Comparison of ENCODE assay signal across 19 mouse cellular contexts in genomic region chr19:56958582-56959021, GRCm38 (mm10). TPM values are rescaled to one million over a fixed set of nuclear protein-coding genes. Genes with fewer than 3 reads are reported as not detected.
DNase-seq lines count a peak whose midpoint lies in the region; ATAC-seq lines count a peak whose summit lies in the region.
"Had no signal": no experiment of that assay in that cellular context is flagged by ENCODE, and none has a peak within 500 bp of the region (broad histone marks: within the 10 kb centered on the region; RNA-seq: fewer than 3 reads in every experiment).

No protein-coding gene starts in this region.

- ATAC-seq in neural tube, embryonic 13.5 days (ENCODE audit: low read depth), result no peak
- peak; percentile 75 for ATAC-seq in kidney, embryonic 15.5 days (replicated peaks; ENCODE audit: low FRiP score)
- peak; percentile 71; the same call in 1 of the 2 replicates for ATAC-seq in stomach, embryonic 14.5 days (ENCODE audit: insufficient number of reproducible peaks, insufficient read depth, low FRiP score, low read depth)
- ATAC-seq: activated CD4-positive, CD25-positive, alpha-beta regulatory T cell, adult 4 months; midbrain, embryonic 13.5 days had no signal

- H3K9ac ChIP-seq in neural tube, embryonic 13.5 days, result no peak overlapping the region
- no peak overlapping the region for H3K9ac ChIP-seq in kidney, embryonic 15.5 days
- H3K9ac ChIP-seq in stomach, embryonic 14.5 days (replicated peaks; ENCODE audit: low read depth, low read length), result no peak overlapping the region
- H3K9ac ChIP-seq: embryonic facial prominence, embryonic 13.5 days; hindbrain, embryonic 15.5 days; midbrain, embryonic 13.5 days had no signal

- H3K27ac ChIP-seq in neural tube, embryonic 13.5 days (replicated peaks), result 0 out of 2 replicates have a peak overlapping the region, but pooled peaks have one; percentile 9
- peak overlapping the region; percentile 72 for H3K27ac ChIP-seq in kidney, embryonic 15.5 days
- peak overlapping the region; percentile 69 for H3K27ac ChIP-seq in stomach, embryonic 14.5 days (ENCODE audit: low read length)
- H3K27ac ChIP-seq: embryonic facial prominence, embryonic 13.5 days; forebrain, embryonic 10.5 days; hindbrain, embryonic 15.5 days; limb, embryonic 10.5 days; midbrain, embryonic 13.5 days had no signal

- no peaks in the 10 kb centered on the region for H3K9me3 ChIP-seq in neural tube, embryonic 13.5 days
- H3K9me3 ChIP-seq in kidney, embryonic 15.5 days (replicated peaks), result no peaks in the 10 kb centered on the region
- H3K9me3 ChIP-seq in stomach, embryonic 14.5 days (ENCODE audit: control insufficient read depth, low read depth, low read length), result no peaks in the 10 kb centered on the region
- H3K9me3 ChIP-seq: embryonic facial prominence, embryonic 13.5 days; forebrain, embryonic 10.5 days; hindbrain, embryonic 15.5 days; limb, embryonic 10.5 days; midbrain, embryonic 13.5 days had no signal

- H3K27me3 ChIP-seq in neural tube, embryonic 13.5 days, result no peaks in the 10 kb centered on the region
- H3K27me3 ChIP-seq in kidney, embryonic 15.5 days, result no peaks in the 10 kb centered on the region
- H3K27me3 ChIP-seq in stomach, embryonic 14.5 days (ENCODE audit: control insufficient read depth, insufficient read depth, low read length), result no peaks in the 10 kb centered on the region
- H3K27me3 ChIP-seq: CH12.LX; embryonic facial prominence, embryonic 13.5 days; hindbrain, embryonic 15.5 days; midbrain, embryonic 13.5 days had no signal

- H3K4me1 ChIP-seq in neural tube, embryonic 13.5 days (replicated peaks), result peaks cover 15% of the 10 kb centered on the region; the same call in 1 of the 2 replicates
- H3K4me1 ChIP-seq in kidney, embryonic 15.5 days, result peaks cover 34% of the 10 kb centered on the region
- H3K4me1 ChIP-seq in stomach, embryonic 14.5 days (ENCODE audit: control insufficient read depth, insufficient read depth, low read length), result peaks cover 33% of the 10 kb centered on the region

- no peak overlapping the region for H3K4me2 ChIP-seq in neural tube, embryonic 13.5 days
- H3K4me2 ChIP-seq in kidney, embryonic 15.5 days, result no peak overlapping the region
- H3K4me2 ChIP-seq in stomach, embryonic 14.5 days (replicated peaks; ENCODE audit: low read depth, low read length), result no peak overlapping the region
- H3K4me2 ChIP-seq: embryonic facial prominence, embryonic 13.5 days; hindbrain, embryonic 15.5 days; midbrain, embryonic 13.5 days had no signal

- no peaks in the 10 kb centered on the region for H3K36me3 ChIP-seq in neural tube, embryonic 13.5 days
- H3K36me3 ChIP-seq in kidney, embryonic 15.5 days, result no peaks in the 10 kb centered on the region
- H3K36me3 ChIP-seq in stomach, embryonic 14.5 days (ENCODE audit: control insufficient read depth, insufficient read depth, low read length), result no peaks in the 10 kb centered on the region
- H3K36me3 ChIP-seq: embryonic facial prominence, embryonic 13.5 days; forebrain, embryonic 10.5 days; hindbrain, embryonic 15.5 days; limb, embryonic 10.5 days; midbrain, embryonic 13.5 days had no signal

- no peak for DNase-seq in neural tube, embryonic 10.5 days (ENCODE audit: extremely low spot score, low spot score)
- DNase-seq in kidney, adult 11 months, result peak; percentile 86
- DNase-seq in frontal cortex, adult 2 months (ENCODE audit: extremely low spot score in 1 of 2, low spot score in 1 of 2), result no peak
- DNase-seq in adrenal gland, postnatal 14 days, result no peak
- DNase-seq in thymus, postnatal 10 days (ENCODE audit: low spot score in 2 of 2), result no peak
- DNase-seq: cerebellum, adult 11-12 months; heart, adult 18-20 months; layer of hippocampus, adult 9-11 months; thymus, postnatal 36 days had no signal

- H3K4me3 ChIP-seq in neural tube, embryonic 13.5 days, result no peak overlapping the region
- H3K4me3 ChIP-seq in kidney, embryonic 15.5 days (replicated peaks), result no peak overlapping the region
- H3K4me3 ChIP-seq in stomach, embryonic 14.5 days (ENCODE audit: low read depth, low read length), result no peak overlapping the region
- H3K4me3 ChIP-seq: embryonic facial prominence, embryonic 13.5 days; forebrain, embryonic 10.5 days; hindbrain, embryonic 15.5 days; limb, embryonic 10.5 days; midbrain, embryonic 13.5 days had no signal

- 63% methylated on average over 6 of the region's 6 CpGs for WGBS in neural tube, embryonic 13.5 days
- 36% methylated on average over 6 of the region's 6 CpGs for WGBS in kidney, embryonic 15.5 days
- WGBS in stomach, embryonic 14.5 days, result 17% methylated on average over 6 of the region's 6 CpGs

RNA-seq across cellular contexts. Expression of gene Afap1l2, which starts 49.4 kb away (rescaled TPM):
- polyA plus RNA-seq in neural tube, embryonic 13.5 days (2015; fragmentation: Nextera tagmentation; extraction: Ambion mirVana), result 17.7 and 18.7 TPM in 2 replicates
- polyA plus RNA-seq in kidney, embryonic 15.5 days (2015; fragmentation: Nextera tagmentation; extraction: Ambion mirVana), result 16.8 and 18.3 TPM in 2 replicates
- 24.6 and 28.5 TPM in 2 replicates for polyA plus RNA-seq in stomach, embryonic 14.5 days (2014; fragmentation: Nextera tagmentation; extraction: Ambion mirVana)
- 12.2 and 12.7 TPM in 2 replicates for polyA plus RNA-seq in frontal cortex, adult 2 months (2012; rRNA removed)
- 15.2 and 17.3 TPM in 2 replicates for total RNA-seq in adrenal gland, postnatal 14 days (2021)
- polyA plus RNA-seq: activated CD4-positive, CD25-positive, alpha-beta regulatory T cell, adult 4 months had no signal

Comparison
In these comparisons a context has a peak if more than half of its experiments do, and no peak if none do; other contexts are left out.
1. H3K27ac ChIP-seq: peak in every context shown above with its lines; median percentile 72 in kidney, embryonic 15.5 days; 69 in stomach, embryonic 14.5 days; 9 in neural tube, embryonic 13.5 days.